In genomic region chr2:62150830-62151229, GRCm38 (mm10) we compare ENCODE assay signal across 15 mouse cellular contexts.
DNase-seq lines count a peak whose midpoint lies in the region; ATAC-seq and TF ChIP-seq lines count a peak whose summit lies in the region.
"Had no signal": no experiment of that assay in that cellular context is flagged by ENCODE, and none has a peak within 500 bp of the region (broad histone marks: within the 10 kb centered on the region; RNA-seq: fewer than 3 reads in every experiment).

No protein-coding gene starts in this region.

- H3K9ac ChIP-seq in heart, embryonic 16.5 days (ENCODE audit: low read length): no peak overlapping the region
- H3K9ac ChIP-seq: embryonic facial prominence, embryonic 13.5 days; limb, embryonic 12.5 days had no signal

- no peaks in the 10 kb centered on the region for H3K9me3 ChIP-seq in heart, embryonic 16.5 days (replicated peaks; ENCODE audit: control insufficient read depth, low read length)
- H3K9me3 ChIP-seq: embryonic facial prominence, embryonic 13.5 days; limb, embryonic 12.5 days had no signal

- peak overlapping the region; percentile 37 for H3K4me2 ChIP-seq in heart, embryonic 16.5 days (ENCODE audit: low read depth, low read length)
- H3K4me2 ChIP-seq: embryonic facial prominence, embryonic 13.5 days; limb, embryonic 12.5 days had no signal

- WGBS in heart, embryonic 16.5 days: 16% methylated on average over 1 of the region's 1 CpGs
- WGBS in cerebellum, adult 2 months: 57% methylated on average over 1 of the region's 1 CpGs

- TF ChIP-seq CTCF in cerebellum, adult 2 months (IDR thresholded peaks at IDR 0.05; ENCODE audit: borderline replicate concordance, insufficient read depth, low read depth, low read length): no peak

- TF ChIP-seq POLR2A in cerebellum, adult 2 months (IDR thresholded peaks at IDR 0.05; ENCODE audit: borderline replicate concordance, insufficient read depth, low read length): no peak

- peak; percentile 25 for DNase-seq in adrenal gland, adult 2 months
- no peak for DNase-seq in adrenal gland, postnatal 36 days
- DNase-seq in heart, postnatal 14 days: no peak
- DNase-seq in A20 (ENCODE audit: low read depth, low spot score): peak; percentile 20
- DNase-seq in layer of hippocampus, adult 11-12 months (ENCODE audit: low spot score): peak; percentile 54
- DNase-seq in cerebellum, adult 2 months: no peak
- no peak for DNase-seq in urinary bladder, adult 18-20 months (ENCODE audit: low spot score in 2 of 2)
- DNase-seq: cerebellum, postnatal 36 days; kidney, adult 9 months; lung, adult 18-20 months; spleen, adult 18-20 months had no signal

- intact Hi-C loops in heart, postnatal 14 days (cut with DNase I): no loop called here

- H3K27ac ChIP-seq in heart, embryonic 16.5 days (ENCODE audit: low read length): peak overlapping the region; percentile 68
- H3K27ac ChIP-seq in cerebellum, adult 2 months (ENCODE audit: insufficient read depth, low read length): no peak overlapping the region
- H3K27ac ChIP-seq: embryonic facial prominence, embryonic 13.5 days; limb, embryonic 12.5 days had no signal

- no peaks in the 10 kb centered on the region for H3K27me3 ChIP-seq in heart, embryonic 16.5 days (ENCODE audit: control insufficient read depth, insufficient read depth, low read length)
- no peaks in the 10 kb centered on the region for H3K27me3 ChIP-seq in cerebellum, adult 2 months (ENCODE audit: control insufficient read depth, insufficient read depth, low read length)
- H3K27me3 ChIP-seq: embryonic facial prominence, embryonic 13.5 days; limb, embryonic 12.5 days had no signal

- peaks cover 5% of the 10 kb centered on the region; the same call in 1 of the 2 replicates for H3K4me1 ChIP-seq in heart, embryonic 16.5 days (ENCODE audit: control insufficient read depth, insufficient read depth, low read length)
- no peaks in the 10 kb centered on the region; the same call in 1 of the 2 replicates for H3K4me1 ChIP-seq in cerebellum, adult 2 months (ENCODE audit: control insufficient read depth, insufficient read depth, low read length)
- H3K4me1 ChIP-seq: embryonic facial prominence, embryonic 13.5 days; limb, embryonic 12.5 days had no signal

- no peaks in the 10 kb centered on the region for H3K36me3 ChIP-seq in heart, embryonic 16.5 days (ENCODE audit: control insufficient read depth, insufficient read depth)
- H3K36me3 ChIP-seq: embryonic facial prominence, embryonic 13.5 days; limb, embryonic 12.5 days had no signal

- peak; percentile 92 for ATAC-seq in heart, embryonic 16.5 days (replicated peaks; ENCODE audit: extremely low read depth, insufficient read depth, low FRiP score)

- H3K4me3 ChIP-seq in heart, embryonic 16.5 days (ENCODE audit: low read length): no peak overlapping the region
- no peak overlapping the region for H3K4me3 ChIP-seq in cerebellum, adult 2 months (replicated peaks; ENCODE audit: insufficient read depth, low read depth, low read length)
- H3K4me3 ChIP-seq: embryonic facial prominence, embryonic 13.5 days; limb, embryonic 12.5 days; myocyte had no signal

Comparison
In these comparisons a context has a peak if more than half of its experiments do, and no peak if none do; other contexts are left out.
1. DNase-seq: peak in adrenal gland, adult 2 months (single experiment), A20 (single experiment) and layer of hippocampus, adult 11-12 months (single experiment); none in adrenal gland, postnatal 36 days (0 of 2), heart, postnatal 14 days (0 of 2), cerebellum, adult 2 months (0 of 2) and urinary bladder, adult 18-20 months (0 of 2).